Mouse (Mus musculus) CD8-positive naive resting alpha-beta T cell, adult 2 months (primary cell): ENCODE data around the gene Ppbp.

ENCODE experiments used
- DNase-seq, 2 experiments: peaks; one replicate each; pipeline ENCODE4 v3.0.0; 2022; ENCODE audit warnings: low read depth in 2 of 2, low spot score in 2 of 2

Ppbp gene

DNA sequence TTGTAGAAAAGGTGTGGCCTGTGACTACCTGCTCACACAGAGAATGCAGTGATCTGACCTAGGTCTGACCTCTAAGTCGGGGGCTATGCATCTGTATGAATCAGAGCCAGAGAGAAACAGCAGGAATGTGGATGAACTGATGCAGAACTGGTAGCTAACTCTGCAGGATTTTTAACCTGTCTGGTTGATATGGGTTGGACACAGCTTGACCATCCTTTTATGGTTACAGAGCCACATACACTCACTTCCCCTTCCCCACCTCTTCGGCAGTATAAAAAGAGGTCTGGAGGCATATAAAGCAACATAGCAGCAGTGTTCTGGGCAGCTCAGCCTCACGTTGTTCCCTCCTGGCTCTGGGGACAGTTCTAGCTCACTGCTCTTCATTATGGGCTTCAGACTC is at the start of gene Ppbp:
Gene Ppbp (plus strand): TSS at position 301 of the 400 bp plus-strand sequence.
- DNase-seq = no peak

DNA sequence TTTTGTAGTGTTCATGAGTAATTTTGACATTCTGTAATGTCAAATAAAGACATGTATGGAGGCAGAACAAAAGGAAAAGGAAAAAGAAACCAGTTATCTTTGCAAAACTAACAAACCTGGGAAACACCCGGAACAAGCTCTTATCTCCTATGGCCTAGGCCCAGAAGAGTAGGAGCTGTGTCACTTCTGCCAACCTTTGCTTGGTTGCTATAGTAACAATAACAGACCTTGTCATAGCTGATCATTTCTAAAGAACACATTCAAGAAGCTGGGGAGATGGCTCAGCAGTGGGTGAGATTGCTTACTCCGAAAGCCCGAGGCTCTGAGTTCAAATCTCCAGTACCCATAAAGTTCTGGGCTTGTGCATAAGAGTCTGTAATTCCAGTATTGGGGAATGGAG is 45.7 kb upstream of the Ppbp start:
- no peak for DNase-seq

DNA sequence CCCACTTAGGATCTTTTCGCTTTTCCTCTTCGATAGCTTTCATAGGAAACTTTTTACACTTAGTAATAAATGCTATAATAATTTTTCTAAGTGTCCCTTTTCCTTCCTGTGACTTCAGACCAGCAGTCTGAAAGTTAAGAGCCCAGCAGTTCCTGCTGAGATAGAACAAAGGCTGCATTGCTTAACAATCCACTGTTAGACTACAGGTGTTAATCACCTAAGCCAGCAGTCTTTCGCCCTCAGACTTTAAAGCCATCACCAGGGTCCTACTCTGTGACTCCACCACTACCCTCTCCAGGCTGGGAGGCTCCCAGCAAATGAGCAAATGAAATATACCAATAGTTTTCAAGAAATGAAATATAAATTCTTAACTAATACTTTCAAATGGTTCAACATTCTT is 40.1 kb upstream of the Ppbp start:
- no peak for DNase-seq

DNA sequence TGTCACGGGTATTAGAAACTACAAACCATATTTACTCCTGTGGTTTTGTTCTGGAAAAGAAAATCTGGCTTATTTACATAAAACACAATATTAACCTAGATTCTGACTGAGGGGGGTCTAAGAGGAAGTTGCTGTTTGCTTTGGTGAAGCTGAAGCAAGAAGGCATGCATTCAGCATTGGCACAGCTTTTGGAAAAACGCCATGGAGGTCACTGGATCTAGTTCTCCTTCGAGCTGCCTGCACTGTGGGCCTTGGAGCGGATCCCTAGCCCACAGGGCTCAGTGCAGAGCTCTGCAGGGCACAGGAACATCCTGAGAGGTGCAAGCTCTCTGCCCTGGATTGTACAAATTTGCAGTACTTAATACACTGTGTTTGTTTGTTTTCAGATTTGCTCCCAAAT is 36.8 kb upstream of the Ppbp start:
- no peak for DNase-seq

DNA sequence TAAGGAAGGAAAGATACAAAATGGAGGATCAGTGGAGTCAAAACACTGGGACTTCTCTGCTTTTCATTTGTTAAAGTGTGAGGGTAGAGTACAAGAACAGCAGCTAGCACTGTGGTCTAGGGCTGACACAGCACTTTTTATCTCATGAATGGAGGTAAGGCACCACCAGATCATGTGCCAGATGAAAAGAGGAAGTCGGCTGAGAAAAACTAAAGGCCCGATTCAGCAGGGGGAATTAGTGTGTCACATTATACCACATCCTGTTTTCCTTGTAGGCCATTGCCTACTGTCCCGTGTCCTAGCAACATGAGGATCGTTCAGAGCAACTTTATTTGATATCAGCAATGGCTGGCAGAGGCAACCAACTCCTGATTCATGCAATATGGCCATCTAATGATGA is 26.3 kb upstream of the Ppbp start:
- no peak for DNase-seq

DNA sequence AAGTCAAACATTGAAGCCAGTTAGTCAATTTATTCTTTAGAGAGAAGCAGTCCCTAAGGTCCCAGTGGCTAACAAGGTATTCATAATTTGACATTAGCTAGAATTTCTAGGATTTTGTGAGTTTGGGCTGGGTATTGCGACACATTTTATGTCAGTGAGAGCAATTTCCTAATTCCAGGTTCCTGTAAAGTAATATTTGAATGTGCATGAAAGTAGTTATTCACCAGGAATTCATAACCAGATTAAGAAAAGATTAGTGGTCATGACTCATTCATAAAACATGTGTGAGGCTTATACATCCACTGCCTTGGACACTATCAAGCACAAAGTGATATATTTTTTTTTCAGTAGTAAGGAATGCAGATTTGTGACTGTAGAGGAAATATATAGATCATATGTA is 14.4 kb upstream of the Ppbp start:
- no peak for DNase-seq

DNA sequence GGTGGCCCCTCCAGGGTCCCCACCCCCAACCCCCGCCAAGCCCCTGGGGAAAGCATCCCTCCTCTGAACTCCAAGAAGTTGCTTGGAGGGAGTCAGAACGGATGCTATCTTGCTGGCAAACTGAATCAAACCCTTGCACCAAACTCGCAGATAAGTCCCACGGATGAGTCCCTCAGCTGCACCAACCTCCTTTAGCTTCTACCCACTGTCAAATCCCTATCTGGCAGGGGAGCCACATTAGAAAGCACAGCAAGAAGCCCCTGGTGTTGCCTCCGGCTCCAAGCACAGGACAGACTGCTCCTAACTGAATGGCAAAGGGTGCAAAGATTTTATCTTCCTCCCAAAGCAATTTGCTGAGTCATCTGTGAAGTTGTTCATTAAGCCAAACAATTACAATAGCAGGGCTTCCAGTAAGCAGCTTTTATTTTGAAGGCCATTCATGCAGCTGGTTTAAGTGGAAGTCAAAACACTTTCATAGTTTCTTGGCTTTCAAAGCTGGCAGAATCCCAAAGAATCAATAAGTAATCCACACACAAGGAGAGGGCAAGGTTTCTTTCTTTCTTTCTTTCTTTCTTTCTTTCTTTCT is 10.2 kb upstream of the Ppbp start:
- no peak for DNase-seq

DNA sequence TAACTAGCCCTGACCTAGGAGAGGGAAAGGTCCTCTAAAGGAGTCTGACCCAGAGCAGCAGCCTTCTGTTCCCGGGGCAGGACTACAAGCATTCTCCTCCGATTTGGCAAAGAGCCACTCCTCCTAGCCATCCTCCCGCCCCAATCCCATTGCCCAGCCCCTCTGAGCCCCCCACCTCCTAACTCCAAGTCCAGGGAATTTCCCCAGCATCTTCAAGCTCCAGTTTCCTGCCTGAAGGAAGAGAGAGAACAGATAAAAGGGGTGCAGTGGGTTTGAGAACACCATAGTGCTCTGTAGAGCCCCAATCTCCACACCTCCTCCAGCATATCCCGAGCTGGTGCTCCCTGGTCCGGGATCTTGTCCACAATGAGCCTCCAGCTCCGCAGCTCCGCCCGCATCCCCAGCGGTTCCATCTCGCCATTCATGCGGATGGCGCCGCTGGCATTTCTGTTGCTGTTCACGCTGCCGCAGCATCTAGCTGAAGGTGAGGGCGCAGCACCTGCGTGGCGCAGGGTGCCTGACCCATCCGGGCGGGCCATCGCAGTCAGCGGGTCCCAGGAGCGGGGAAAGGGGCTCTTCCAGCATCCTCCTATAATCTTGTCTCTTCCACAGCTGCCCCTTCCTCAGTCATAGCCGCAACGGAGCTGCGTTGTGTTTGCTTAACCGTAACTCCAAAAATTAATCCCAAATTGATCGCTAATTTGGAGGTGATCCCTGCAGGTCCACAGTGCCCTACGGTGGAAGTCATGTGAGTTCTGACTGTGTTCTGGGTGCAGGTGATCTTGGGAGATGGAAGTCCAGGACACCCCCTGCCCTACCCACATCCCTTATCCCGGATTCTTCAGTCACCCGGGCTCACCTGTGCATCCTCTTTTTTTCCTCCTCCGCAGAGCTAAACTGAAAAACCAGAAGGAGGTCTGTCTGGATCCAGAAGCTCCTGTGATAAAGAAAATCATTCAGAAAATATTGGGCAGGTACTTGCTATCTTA is 8.9 kb upstream of the Ppbp start, which contains the start of gene Cxcl5:
Gene Cxcl5 (plus strand): TSS at position 284 of the 989 bp plus-strand sequence.
- no peak for DNase-seq

DNA sequence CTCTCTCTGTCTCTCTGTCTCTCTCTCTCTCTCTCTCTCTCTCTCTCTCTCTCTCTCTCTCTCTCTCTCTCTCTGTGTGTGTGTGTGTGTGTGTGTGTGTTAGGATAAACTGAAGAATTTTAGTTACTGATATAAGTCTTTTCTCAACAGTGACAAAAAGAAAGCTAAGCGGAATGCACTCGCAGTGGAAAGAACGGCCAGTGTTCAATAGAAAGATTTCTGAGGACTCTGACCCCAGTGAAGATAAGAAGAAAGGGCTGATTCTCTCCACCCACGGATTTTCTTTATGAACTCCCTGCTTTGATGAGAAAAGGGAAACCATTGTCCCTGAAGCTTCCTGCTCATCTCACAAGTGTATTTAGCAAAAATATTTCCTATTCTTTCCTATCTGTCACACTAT is 8.0 kb upstream of the Ppbp start:
- DNase-seq = no peak

DNA sequence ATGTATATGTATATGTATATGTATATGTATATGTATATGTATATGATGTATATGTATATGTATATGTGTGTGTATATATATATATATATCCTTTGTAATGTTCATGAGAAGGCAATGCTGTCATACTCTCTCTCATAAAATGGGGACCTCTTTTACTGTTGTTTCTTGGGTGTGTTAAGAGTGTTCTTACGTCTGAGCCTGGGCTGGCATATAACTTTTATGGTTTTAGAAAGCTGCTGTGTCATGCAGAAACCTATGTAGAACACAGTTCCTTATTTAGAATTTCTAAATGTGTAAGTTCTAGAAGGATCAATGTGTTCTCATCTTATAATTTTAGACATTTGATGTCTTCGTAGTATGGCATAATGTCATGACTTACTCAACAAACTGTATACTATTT is 7.5 kb upstream of the Ppbp start:
- no peak for DNase-seq

DNA sequence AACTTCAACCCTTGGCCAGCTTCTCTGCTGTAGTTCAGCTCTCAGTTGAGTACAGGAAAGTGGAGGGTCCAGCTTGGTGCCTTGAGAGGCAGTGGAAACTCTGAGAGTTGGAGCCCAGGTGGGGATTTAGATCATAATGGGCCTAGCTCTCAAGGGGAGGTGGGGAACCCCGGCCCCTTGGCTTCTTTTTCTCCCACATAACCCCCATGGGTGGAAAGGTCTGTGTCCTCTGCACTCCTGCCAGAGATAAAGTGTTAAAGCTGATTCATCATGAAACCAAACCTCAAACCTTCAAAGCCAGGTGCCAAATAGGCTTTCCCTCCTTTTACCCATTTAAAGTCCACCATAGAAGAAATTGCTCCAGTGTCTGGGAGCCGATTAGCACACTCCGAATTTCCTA is 6.5 kb upstream of the Ppbp start:
- DNase-seq = no peak

DNA sequence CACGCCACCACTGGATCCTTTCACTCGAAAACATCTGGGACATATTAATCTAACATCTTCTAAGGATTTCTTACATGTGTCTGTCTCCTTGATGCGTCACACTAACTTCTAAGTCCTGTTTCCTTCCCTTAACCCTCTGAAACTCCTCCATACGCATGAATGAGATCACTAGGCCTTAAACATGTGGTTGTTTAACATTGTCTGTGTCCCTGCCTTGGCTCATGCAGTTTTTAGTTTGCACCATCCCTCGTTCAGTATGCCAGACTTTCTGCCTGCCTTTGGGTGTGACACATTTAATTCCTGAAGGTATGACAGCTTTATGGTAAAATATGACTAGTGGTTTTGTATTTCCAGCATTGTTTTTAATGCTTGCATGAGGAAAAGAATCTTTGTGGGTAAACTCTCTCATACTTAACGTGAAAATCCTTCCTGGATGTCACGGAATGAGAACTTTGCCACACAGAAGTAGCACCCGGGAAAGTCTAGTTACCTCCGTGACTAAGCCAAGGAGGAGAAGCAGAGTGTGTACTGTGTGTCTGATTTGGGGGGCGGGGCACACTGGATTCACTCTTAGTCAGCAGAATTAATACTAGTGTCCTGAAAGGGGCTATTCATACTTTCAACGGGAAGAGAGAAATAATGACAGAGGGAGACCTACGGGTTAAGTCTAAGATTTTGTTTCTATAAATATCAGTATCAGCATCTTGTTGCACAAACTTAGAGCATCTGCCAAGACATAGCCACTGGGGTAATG is 4.2 kb upstream of the Ppbp start:
- no peak for DNase-seq

DNA sequence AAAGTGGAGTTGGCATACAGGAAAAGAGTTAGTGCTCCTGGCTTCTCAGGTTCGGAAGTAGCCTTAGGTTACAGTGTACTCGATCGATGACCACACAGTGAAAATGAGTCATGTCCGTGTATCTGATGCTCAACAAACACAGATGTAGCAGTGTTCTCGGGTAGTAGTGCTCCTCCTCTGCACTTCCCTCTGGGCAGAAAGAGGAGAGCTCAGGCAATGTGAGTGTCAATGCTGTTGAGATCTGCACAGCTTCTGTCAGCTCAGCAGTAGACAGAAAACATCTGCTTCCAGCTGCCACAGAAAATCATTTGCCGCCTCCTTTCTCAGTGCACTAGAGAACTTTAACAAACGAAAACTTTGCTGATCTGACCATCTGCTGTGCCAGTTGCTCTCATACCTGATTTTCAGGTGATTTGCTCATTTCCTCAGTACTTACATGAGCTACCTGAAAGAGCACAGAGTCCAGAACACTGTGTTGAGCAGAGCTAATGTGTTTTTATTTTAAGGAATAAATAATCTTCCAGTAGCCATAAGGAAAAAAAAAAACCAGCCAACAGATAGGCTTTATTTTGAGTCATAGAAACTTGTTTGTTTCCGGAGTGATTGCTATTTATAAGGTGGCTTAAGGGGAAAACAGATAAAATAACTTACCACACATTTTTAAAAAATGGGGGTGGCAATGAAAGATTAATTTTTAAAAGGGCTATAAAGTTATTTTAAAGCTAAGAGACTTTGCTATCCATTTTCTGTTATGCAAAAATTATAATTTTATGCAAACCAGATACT is 2.3 kb upstream of the Ppbp start:
- no peak for DNase-seq

DNA sequence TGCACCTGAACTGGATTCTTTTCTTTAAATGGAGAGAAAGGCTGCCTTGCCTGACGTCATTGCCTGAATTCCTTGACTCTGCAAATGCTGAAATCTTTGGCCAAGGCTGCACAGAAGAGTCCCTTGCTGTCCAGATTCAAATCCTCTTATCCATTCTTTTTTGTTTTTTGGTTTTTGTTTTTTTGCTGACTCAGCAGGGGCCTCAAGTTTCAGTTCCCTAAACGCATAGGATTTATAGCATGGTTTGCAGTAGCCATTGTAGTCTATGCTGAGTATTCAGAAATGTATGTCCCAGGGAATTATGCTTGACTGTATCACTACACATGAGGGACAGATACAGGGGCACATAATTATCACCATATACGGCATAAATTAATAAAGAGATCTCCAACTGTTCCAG is 3.1 kb downstream of the Ppbp start:
- DNase-seq = no peak

DNA sequence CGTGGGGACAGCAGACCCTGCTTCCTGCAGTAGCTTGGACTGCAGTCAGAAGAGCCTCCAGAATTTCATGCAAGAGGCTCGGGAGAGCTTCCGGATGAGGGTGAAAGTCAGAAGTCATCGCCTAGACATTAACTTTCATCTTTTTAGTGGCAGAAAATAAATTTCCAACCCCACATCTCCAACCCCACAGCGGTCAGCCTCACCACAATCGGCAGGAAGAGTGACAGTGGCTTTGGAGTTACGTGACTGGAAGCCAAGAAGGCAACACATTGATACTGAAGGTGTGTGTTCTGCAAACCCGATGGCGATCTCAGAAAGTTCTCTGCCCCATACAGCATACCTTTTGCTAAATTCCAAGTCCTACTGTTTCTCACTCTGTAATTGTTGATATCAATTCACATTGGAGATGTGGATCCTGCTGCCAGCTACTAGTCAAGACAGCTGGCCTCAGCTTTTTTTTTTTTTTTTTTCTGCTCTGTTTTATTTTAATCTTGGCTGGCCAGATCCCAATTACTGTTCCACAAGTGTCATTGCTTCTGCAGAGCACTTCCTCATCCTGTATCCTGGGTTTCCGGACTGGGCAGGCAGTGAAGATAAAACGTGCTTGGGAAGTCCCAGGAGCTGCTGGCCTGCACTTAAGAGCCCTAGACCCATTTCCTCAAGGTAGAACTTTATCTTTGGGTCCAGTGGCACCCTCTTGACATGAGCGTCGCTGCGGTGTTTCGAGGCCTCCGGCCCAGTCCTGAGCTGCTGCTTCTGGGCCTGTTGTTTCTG is 3.7 kb downstream of the Ppbp start, which contains the start of gene Pf4:
Gene Pf4 (plus strand): TSS at position 556 of the 774 bp plus-strand sequence.
- DNase-seq = no peak

DNA sequence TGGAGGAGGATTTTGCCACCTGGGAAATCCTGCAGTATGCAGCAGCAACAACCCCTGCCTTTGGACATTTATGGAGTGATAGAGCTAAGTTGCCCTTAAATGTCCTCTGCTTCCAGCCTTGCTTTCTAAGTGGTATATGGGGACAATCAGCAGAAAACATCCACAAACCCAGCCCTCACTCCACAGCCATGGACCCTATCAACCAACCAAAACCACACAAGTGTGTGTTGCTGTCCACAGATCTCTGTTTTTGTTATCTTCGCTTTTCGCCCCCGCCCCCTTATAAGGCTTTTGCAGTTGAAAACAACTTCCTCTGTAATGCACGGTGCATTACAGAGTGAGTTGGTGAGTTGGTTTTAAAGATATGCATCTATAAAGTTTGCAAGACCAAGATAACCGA is 7.2 kb downstream of the Ppbp start:
- no peak for DNase-seq

DNA sequence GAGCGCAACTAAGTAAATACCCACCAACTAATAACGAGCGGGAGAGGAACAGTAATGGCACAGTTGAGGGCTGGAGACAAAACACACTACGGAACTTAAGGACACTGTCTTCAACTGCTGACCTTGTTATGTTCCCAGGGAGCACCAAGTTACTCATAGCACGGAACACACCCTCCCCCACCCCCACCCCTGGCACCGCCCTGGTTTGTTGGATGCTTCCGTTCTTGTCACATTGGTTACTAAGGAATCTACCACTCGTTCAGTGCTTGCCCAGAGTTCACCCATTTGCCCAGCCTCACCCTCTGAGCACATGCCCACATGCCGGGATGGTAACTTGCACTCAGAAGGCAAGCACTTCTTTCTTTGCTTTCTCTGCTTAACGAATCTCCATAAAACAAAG is 9.3 kb downstream of the Ppbp start:
- DNase-seq = no peak

DNA sequence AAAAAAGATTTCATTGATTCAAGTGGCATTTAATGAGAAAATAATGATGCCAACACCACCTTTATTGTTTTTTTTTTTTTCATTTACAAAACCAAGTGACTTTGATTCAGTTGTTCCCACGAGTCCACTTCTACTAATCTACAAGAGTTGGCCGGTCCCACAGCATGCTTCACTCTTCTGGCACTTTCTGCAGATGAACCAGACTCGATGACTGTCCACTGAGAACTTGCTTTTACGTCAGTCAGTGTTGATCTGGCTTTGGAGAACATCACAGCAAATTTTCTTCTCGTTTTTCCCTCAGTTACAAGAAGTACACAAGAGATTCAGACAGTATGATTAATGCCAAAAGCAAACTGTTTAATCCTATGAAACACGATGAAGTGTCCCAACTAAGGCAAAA is 10.5 kb downstream of the Ppbp start:
- no peak for DNase-seq

DNA sequence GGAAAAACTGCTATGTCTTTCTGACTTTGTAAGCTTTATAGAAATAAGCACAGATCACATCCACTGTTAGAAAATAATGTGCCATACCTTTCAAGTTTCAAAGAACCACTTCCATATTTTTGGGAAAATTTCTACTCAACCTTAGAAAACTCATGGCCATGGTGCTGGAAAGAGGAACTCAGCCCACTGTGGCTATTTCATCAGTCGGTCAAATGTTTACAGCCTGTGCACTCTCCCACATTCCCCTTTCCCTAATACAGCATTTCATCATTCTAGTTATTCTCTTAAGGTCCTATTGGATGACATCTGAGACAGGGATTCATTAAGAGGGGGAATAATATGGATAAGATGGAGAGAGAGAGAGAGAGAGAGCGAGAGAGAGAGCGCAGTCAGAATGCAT is 15.4 kb downstream of the Ppbp start:
- no peak for DNase-seq
